Mouse (Mus musculus) liver, postnatal 0 days (tissue): Measurements from ENCODE around the gene Dut.
A peak's percentile ranks its signal among the peaks of the same experiment; 100 is the strongest.

Source experiments
- CTCF ChIP-seq: sonication (generic); IDR thresholded peaks from 2 replicates; pipeline ENCODE4 v1.5.1; 2016; ENCODE audit warnings: antibody characterized with exemption, low read depth
- EP300 ChIP-seq: IDR thresholded peaks from 2 replicates; pipeline ENCODE4 v1.6.1; 2016; ENCODE audit warnings: antibody characterized with exemption, low read depth, mild to moderate bottlenecking

- peak; percentile 75 for TF ChIP-seq CTCF
- TF ChIP-seq EP300, result no peak
Observed at GRCm38 (mm10) chr2:125252275-125252674, 5.3 kb downstream of the Dut start.
